Mouse (Mus musculus) cortical plate, adult 2 months (tissue): ENCODE results near the gene Nlrp1a. TPM values are rescaled to one million over a fixed set of nuclear protein-coding genes. Genes with fewer than 3 reads are reported as not detected.
A peak's percentile ranks its signal among the peaks of the same experiment; 100 is the strongest.

Source experiments
- H3K27ac ChIP-seq: fragments of 200-500 bp; 2 replicates; pipeline ENCODE4 v1.5.1; 2012; ENCODE audit warnings: low read length, control low read depth, inconsistent platforms; ENCODE audit not compliant: insufficient read depth
- H3K4me1 ChIP-seq: fragments of 200-500 bp; 2 replicates; pipeline ENCODE4 v1.6.1; 2011; ENCODE audit warnings: low read length; ENCODE audit not compliant: control insufficient read depth, insufficient read depth
- H3K4me3 ChIP-seq: fragments of 200-500 bp; 2 replicates; pipeline ENCODE4 v1.5.1; 2011; ENCODE audit warnings: mild to moderate bottlenecking, low read length, control low read depth; ENCODE audit not compliant: insufficient read depth
- CTCF ChIP-seq: fragments of 200-500 bp; IDR thresholded peaks from 2 replicates; pipeline ENCODE4 v1.5.1; 2011; ENCODE audit warnings: mild to moderate bottlenecking, control low read depth, low read length; ENCODE audit not compliant: insufficient read depth; ENCODE audit errors: extremely low read depth
- POLR2A ChIP-seq: fragments of 200-500 bp; IDR thresholded peaks from 2 replicates; pipeline ENCODE4 v1.6.1; 2011; ENCODE audit warnings: mild to moderate bottlenecking, low read length, control low read depth; ENCODE audit not compliant: insufficient read depth; ENCODE audit errors: extremely low read depth
- polyA plus RNA-seq: library from polyadenylated mRNA; depleted of rRNA; stranded (reverse); fragments of >200 nt; gene quantifications from 2 replicates; pipeline ENCODE4 v1.2.3, GENCODE M21; 2012; rRNA removed

Gene Nlrp1a
- polyA plus RNA-seq = 0.06 and 0.09 TPM in 2 replicates

DNA sequence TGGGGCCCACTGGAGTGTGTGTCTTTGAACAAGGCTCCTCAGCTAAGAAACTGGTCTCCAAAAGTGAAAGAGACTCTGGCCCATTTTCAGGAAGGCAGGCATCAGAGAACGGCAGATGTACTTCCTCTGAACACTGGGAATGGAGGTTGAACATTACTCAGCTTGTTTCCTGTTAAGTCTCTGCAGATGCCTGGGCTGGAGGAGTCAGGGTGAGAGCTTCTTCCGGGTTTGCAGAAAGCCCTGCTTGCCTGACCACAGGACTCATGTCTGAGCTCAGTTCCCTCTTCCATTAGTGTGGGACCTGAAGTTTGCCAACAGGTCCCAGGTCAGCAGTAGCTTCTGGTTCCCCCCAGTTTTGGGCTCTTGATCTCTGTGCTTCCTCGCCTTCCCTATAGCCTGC, at the start of gene Nlrp1a:
Nlrp1a (minus strand) TSS at position 44 of the 400 bp plus-strand sequence.
- TF ChIP-seq CTCF (no peak), POLR2A (no peak)
- no peak within 1 kb of the TSS for H3K4me3 ChIP-seq
- H3K4me1 ChIP-seq = no peaks in the 10 kb centered on the region
- H3K27ac ChIP-seq = no peak within 1 kb of the TSS

DNA sequence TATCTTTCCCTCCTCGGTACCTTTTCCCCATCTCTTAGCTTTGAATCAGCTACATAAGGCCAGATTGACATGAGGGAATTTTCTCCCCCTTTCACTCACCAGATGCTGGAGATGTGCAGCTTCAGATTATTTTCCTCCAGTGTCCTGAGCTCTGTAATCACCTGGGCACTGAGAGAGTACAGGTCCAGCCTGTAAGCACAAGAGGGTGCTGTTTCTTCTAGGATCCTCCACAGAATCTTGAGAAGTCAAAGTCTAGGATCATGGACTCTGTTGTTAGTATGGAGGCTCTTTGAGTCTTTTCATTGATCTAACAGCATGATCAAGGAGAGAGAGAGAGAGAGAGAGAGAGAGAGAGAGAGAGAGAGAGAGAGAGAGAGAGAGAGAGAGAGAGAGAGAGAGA, 25.1 kb upstream of the Nlrp1a start:
- TF ChIP-seq CTCF (0 out of 2 replicates have a peak, but pooled peaks have one; percentile 18), POLR2A (no peak)
- no peak overlapping the region for H3K4me3 ChIP-seq
- H3K4me1 ChIP-seq = no peaks in the 10 kb centered on the region

DNA sequence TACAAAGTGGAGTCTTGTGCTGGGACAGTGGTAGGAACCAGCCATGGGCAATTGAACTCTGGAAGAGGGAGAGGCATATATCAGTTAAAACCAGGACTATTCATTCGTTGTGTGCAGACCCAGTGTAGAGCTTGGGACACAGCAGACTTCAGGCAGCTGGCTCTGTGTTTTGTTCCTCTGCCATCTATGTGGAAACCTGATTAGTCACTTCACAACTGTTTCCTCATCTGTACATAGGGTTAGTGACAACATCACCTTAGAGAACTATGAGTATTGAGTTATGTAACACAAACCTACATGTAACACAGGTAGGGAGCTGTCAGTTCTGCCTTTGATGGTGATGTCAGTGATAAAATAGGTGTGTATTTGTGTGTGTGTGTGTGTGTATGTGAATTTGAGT, 19.6 kb upstream of the Nlrp1a start:
- Histone ChIP-seq H3K4me3 (no peak overlapping the region), H3K4me1 (no peaks in the 10 kb centered on the region), H3K27ac (no peak overlapping the region)
- TF ChIP-seq POLR2A = no peak
- no peak for TF ChIP-seq CTCF

More for the DNA sequence above, 25.1 kb upstream of the Nlrp1a start:
- H3K27ac ChIP-seq = no peak overlapping the region

DNA sequence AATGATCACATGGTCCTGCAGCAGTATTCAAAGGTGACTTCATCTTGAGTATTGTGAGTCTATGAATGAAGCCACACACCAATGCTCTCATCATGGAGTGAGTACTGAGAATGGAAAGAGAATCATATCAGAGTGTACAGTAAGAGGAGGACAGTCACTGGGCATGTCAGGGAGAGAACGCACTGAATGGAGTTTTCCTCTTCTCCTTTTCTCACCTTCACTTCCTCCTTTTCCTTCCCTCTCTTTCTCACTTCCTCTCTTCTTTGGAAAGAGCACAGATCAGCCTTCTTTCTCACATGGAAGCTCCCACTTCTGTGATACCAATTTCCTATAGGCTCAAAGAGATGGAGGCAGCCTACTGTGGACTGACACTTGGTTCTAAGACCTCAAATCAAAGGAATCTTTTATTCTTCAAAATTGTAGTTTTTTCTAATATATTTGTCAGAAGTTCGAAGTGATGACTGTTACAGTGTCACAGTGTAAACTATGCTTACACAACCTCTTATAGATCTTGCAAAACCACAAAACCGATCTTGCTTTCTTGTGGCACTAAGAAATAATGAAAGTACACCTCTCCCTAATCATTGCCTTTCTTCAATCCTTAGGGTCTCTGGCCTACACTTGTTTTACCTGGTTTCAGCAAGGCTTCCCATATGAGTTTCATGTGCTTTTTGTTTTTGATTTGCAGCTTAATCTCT, 15.1 kb upstream of the Nlrp1a start:
- no peak for TF ChIP-seq CTCF
- TF ChIP-seq POLR2A = no peak
- Histone ChIP-seq H3K4me1 (no peaks in the 10 kb centered on the region), H3K27ac (no peak overlapping the region), H3K4me3 (no peak overlapping the region)

DNA sequence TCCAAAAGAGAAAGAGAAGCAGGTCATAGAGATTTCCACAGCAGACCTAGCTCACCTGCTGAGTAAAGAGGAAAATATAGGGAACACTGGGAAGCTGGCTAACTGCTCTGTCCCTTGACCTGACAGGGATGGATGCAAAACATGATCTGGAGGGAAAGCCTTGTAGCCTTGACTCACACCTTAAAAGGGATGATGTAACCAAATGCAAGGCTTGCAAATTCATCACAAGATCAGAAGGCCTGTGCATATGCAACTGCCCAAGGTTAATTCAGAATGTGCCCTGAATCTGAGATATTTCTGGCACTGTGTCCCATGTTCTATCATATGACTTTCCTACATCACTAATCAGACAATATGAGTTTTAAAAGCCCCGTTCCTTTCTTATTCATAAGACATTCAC, 10.8 kb upstream of the Nlrp1a start:
- no peak overlapping the region for H3K27ac ChIP-seq
- H3K4me3 ChIP-seq = no peak overlapping the region
- H3K4me1 ChIP-seq = no peaks in the 10 kb centered on the region
- no peak for TF ChIP-seq POLR2A
- TF ChIP-seq CTCF = no peak

DNA sequence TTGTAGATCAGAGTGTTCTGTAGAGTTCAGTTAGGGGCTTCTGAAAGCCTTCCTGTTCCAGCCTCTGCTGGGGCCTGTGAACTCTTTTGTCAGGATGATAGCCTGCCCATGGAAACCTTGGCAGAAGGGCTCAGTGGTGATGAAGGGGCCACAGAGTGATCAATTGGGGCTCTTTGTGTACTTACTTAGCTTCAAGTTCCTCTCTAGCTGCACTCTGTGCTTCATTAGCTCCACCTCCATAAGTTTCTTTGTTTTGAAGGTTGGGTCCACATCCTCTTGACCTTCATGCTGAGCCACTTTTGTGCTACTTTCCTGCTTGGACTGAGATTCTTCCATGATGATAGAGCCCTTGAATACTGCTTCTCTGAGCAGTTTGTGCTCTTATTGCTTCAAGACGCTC, 2.5 kb downstream of the Nlrp1a start:
- no peak for TF ChIP-seq CTCF
- TF ChIP-seq POLR2A = no peak
- Histone ChIP-seq H3K27ac (no peak overlapping the region), H3K4me1 (no peaks in the 10 kb centered on the region), H3K4me3 (no peak overlapping the region)

DNA sequence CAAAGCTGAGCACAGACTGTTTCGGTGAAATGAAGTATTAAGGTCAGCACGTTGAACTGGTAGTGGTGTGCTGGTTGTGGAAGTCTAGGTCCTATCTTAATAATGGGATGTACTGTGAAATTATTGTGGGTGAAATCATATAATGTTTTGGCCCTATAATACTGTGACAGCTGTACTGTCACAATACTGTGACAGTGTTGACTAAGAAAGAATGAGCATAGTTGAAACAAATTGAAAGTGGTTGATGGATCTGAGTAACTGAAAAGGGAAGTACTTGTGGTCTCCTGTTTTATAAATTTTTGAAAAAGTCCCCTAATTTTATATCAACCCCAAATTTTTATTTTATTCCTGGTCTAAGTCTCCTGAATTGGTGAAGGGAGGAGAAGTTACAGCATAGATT, 37.4 kb downstream of the Nlrp1a start:
- H3K4me3 ChIP-seq = no peak overlapping the region
- no peak for TF ChIP-seq CTCF
- TF ChIP-seq POLR2A = no peak
- no peak overlapping the region for H3K27ac ChIP-seq

DNA sequence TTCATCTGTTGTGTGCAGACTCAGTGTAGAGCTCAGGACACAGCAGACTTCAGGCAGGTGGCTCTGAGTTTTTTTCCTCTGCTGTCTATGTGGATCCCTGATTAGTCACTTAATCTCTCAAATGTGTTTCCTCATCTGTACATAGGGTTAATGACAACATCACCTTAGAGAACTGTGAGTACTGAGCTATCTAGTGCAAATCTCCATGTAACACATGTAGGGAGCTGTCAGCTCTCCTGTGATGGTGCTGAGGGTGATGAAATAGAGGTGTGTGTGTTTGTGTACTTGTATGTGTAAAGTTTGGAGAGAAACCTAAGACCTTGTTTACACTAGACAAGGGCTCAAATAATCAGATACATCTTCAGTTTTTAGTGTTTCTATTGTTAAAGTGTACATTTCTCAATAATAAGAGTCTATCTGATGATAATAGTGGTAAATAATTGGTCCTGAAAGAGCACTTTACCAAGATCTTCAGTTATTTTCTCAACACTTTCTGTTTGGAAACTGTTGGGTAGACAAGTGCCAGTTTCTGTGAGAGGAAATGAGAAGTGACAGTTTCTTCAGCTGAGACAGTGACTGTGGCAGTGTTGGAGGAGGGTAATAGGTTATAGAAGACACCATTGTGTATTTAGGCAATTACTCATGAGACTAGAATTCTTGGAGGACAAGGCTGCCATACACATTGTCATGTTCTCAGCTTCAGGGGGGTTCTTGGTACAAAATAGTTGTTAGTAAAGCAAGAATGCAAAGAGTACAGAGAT, 38.1 kb downstream of the Nlrp1a start:
- TF ChIP-seq CTCF (no peak), POLR2A (no peak)
- Histone ChIP-seq H3K4me3 (no peak overlapping the region), H3K27ac (no peak overlapping the region), H3K4me1 (no peaks in the 10 kb centered on the region)

More for the DNA sequence above, 37.4 kb downstream of the Nlrp1a start:
- no peaks in the 10 kb centered on the region for H3K4me1 ChIP-seq

DNA sequence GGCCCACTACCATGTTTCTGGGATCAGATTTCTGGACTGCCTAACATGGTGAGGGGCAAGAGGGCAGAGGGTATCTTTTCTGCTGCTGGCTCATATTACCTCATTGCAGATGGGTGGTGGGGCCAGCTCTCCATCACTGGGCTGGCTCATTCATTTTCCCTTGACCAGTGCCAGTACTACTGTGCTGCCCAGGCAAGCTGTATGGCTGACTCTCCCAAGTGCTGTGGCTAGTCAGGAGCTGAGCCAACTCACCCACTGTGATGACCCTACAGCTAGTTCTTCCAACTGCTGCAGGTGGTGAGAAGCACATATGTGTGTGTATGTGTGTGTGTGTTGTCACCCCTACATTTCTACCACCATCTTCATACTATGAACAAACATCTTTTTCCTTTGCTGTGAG, 40.6 kb downstream of the Nlrp1a start:
- Histone ChIP-seq H3K27ac (no peak overlapping the region), H3K4me3 (no peak overlapping the region), H3K4me1 (no peaks in the 10 kb centered on the region)
- TF ChIP-seq CTCF = no peak
- TF ChIP-seq POLR2A = no peak

DNA sequence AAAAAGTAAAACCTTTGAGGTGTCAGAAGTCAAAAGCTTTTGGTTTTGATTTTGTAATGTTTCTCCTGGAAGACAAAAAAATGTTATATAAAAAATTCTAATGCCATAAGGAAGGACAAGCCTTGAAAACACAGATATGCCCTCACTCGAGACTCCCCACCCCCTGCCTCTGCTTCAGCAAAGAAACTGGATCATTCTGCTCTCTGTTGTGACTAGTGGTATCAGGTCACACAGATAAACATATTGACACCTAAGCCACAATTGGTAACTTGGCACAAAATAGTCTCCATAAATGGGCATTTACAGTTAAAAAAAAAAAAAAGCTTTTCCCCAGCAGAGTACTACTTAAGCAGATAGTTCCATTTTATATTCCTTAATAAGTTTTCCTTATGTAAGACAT, 68.2 kb downstream of the Nlrp1a start:
- Histone ChIP-seq H3K27ac (no peak overlapping the region), H3K4me1 (no peaks in the 10 kb centered on the region), H3K4me3 (no peak overlapping the region)
- TF ChIP-seq CTCF (no peak), POLR2A (no peak)
